Mouse (Mus musculus) C2C12 (cell line): ENCODE measurements around the gene Rhof. TPM values are rescaled to one million over a fixed set of nuclear protein-coding genes. Genes with fewer than 3 reads are reported as not detected.

Source experiments
- H3K27me3 ChIP-seq: one replicate; pipeline ENCODE4 v1.6.1; 2011; ENCODE audit not compliant: control insufficient read depth, insufficient read depth, insufficient read length
- H3K36me3 ChIP-seq: one replicate; pipeline ENCODE4 v1.6.1; 2011; ENCODE audit not compliant: control insufficient read depth, insufficient read depth
- H3K4me3 ChIP-seq: one replicate; pipeline ENCODE4 v1.5.1; 2011; ENCODE audit warnings: mild to moderate bottlenecking, control low read depth; ENCODE audit not compliant: poor library complexity, insufficient read depth, severe bottlenecking
- H3K79me2 ChIP-seq: one replicate; pipeline ENCODE4 v1.6.1; 2011; ENCODE audit not compliant: control insufficient read depth, insufficient read depth
- H3K79me3 ChIP-seq: one replicate; pipeline ENCODE4 v1.6.1; 2011; ENCODE audit warnings: low read depth, control low read depth
- H3ac ChIP-seq: one replicate; pipeline ENCODE3; 2011; ENCODE audit warnings: low read depth; ENCODE audit not compliant: control insufficient read depth, insufficient read length
- CEBPB ChIP-seq: IDR thresholded peaks from one replicate; pipeline ENCODE4 v1.6.1; 2011; ENCODE audit warnings: low read depth, mild to moderate bottlenecking, control low read depth, moderate library complexity
- CTCF ChIP-seq: IDR thresholded peaks from one replicate; pipeline ENCODE4 v1.5.1; 2011; ENCODE audit not compliant: control insufficient read depth, insufficient read depth, insufficient read length
- FOSL1 ChIP-seq: IDR thresholded peaks from one replicate; pipeline ENCODE4 v1.8.0; 2011; ENCODE audit warnings: mild to moderate bottlenecking, low read length; ENCODE audit not compliant: poor library complexity, insufficient read depth, severe bottlenecking
- MAX ChIP-seq: IDR thresholded peaks from one replicate; pipeline ENCODE4 v1.6.1; 2011; ENCODE audit warnings: mild to moderate bottlenecking, control low read depth
- MYOD1 ChIP-seq: IDR thresholded peaks from one replicate; pipeline ENCODE4 v1.6.1; 2011; ENCODE audit warnings: low read depth; ENCODE audit not compliant: control insufficient read depth, insufficient read length
- MYOG ChIP-seq: IDR thresholded peaks from one replicate; pipeline ENCODE4 v1.6.1; 2011; ENCODE audit not compliant: control insufficient read depth, insufficient read length; ENCODE audit errors: extremely low read depth
- USF1 ChIP-seq: IDR thresholded peaks from one replicate; pipeline ENCODE4 v1.6.1; 2011; ENCODE audit warnings: low read depth, mild to moderate bottlenecking, control low read depth, moderate library complexity
- polyA plus RNA-seq: library from polyadenylated mRNA; unstranded; fragments of >200 nt; fragmentation: generic; extraction: Trizol; gene quantifications from one replicate; pipeline ENCODE4 v1.2.1, GENCODE M21; 2012; ENCODE audit warnings: missing spikeins

Gene Rhof
- polyA plus RNA-seq, 1 experiment = 1.9 TPM

DNA sequence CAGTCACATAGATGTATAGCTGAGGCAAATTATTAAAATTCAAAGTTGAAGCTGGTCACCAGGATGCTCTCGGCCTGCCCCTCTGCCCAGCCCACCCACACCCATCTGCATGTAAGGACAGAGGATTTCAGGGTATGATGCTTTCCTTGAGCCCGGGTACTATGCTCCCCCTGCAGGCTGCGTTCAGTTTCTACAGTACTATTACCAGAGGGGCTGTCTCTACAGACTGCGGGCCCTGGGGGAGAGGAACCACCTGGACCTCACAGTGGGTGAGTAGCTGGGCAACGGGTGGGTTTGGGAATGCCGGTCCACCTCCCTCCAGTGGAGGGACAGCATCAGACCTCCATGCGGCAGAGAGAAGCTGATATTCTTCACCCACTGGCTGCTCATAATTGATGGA lies 17.6 kb downstream of the Rhof start:
- no peak for TF ChIP-seq USF1
- no peak for TF ChIP-seq MYOG
- no peak for TF ChIP-seq MYOD1
- no peak for TF ChIP-seq CEBPB
- TF ChIP-seq CTCF = peak; percentile 9
- no peak for TF ChIP-seq MAX
- TF ChIP-seq FOSL1 = no peak

DNA sequence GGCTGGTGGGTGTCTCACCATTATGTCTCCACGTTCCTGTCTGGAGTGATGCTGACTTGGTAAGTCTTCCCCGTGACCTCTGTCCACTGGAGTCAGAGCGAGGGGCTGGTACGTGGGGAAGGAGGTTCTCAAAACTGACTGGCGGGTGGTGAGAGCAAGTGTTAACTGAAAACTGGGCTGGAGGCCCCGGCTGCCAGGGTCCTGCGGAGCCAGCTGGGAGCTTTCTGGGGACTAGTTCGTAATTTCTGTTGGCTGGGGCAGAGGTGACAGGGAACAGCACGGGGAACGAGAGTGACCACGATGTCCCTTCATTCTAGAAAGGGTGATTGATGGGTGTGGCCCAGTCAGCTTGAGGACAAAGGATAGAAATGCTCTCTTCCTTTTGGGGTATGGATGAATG lies 18.4 kb downstream of the Rhof start:
- Histone ChIP-seq H3K79me3 (no peaks in the 10 kb centered on the region), H3K27me3 (no peaks in the 10 kb centered on the region), H3K36me3 (no peaks in the 10 kb centered on the region), H3ac (no peak overlapping the region), H3K4me3 (no peak overlapping the region), H3K79me2 (no peaks in the 10 kb centered on the region)
- TF ChIP-seq CTCF (no peak), MYOD1 (no peak), MYOG (no peak), USF1 (no peak), CEBPB (no peak), FOSL1 (no peak), MAX (no peak)

More for the DNA sequence above, 17.6 kb downstream of the Rhof start:
- no peaks in the 10 kb centered on the region for H3K79me2 ChIP-seq
- no peak overlapping the region for H3K4me3 ChIP-seq
- no peaks in the 10 kb centered on the region for H3K79me3 ChIP-seq
- H3K27me3 ChIP-seq = no peaks in the 10 kb centered on the region
- H3ac ChIP-seq = no peak overlapping the region
- no peaks in the 10 kb centered on the region for H3K36me3 ChIP-seq

DNA sequence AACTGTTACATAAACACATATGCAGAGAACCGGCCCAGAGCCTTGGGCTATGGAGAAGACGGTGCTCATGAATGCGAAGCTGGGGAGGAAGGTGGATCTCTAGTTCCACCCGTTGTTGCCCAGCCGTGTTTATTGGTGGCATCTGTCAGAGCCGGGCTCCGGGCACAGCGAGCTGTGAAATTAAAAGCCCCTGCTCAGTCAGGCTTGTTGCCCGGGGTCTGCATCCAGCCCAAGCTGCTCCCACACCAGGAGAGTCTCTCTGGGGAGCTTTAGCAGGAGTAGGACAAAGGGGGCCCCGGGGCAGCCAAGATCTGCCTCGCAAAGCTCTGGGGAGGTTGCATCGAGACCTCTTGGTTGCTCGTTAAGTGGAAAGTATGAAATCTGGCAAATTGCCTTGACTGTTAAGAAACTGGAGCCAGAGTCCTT lies 22.2 kb downstream of the Rhof start:
- TF ChIP-seq CTCF (no peak), MYOG (no peak), USF1 (no peak)
- H3K79me2 ChIP-seq = no peaks in the 10 kb centered on the region
- no peaks in the 10 kb centered on the region for H3K27me3 ChIP-seq
- H3K36me3 ChIP-seq = no peaks in the 10 kb centered on the region
- no peaks in the 10 kb centered on the region for H3K79me3 ChIP-seq
- no peak overlapping the region for H3ac ChIP-seq
- H3K4me3 ChIP-seq = no peak overlapping the region

DNA sequence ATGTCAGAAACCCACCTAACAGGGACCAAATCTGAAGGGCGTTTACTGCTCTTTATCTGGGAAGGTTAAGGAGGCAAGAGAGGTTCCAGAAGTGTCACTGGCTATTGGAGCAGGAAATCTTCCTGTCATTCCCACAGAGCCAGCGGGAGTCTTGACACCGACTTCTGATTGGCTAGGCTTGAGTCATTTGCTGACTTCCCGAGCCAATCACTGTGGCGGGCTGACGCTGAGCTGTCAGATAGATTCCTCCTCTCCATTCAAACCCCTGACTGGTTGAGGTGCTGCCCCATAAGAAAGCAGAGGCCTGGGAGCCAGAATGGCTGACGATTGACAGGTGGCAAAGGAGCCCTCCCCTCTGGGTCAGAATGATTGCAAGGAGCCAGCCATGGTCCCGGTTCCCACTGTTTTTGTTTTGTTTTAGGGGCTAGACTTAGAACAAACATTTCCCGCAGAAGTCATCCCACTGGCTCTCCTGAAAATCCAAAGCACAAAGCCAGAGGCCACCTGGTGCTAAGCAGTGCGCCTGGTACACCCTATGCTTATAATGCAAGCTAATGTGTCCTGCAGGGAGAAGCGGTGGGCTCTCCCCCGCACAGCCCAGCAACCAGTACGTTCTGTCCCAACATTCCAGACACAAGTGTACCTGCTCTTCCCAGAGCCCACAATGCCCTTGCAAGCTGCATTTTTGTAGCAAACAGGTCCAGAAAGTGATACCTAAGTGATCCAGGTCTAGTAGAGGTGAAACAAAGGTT lies 22.9 kb downstream of the Rhof start:
- H3ac ChIP-seq = no peak overlapping the region
- no peak for TF ChIP-seq CEBPB
- TF ChIP-seq CTCF = no peak
- no peak for TF ChIP-seq MYOG
- no peak for TF ChIP-seq MYOD1
- no peak for TF ChIP-seq FOSL1
- TF ChIP-seq MAX = no peak
- no peak for TF ChIP-seq USF1
- no peaks in the 10 kb centered on the region for H3K27me3 ChIP-seq
- H3K79me2 ChIP-seq = no peaks in the 10 kb centered on the region
- no peak overlapping the region for H3K4me3 ChIP-seq
- H3K79me3 ChIP-seq = no peaks in the 10 kb centered on the region
- no peaks in the 10 kb centered on the region for H3K36me3 ChIP-seq

DNA sequence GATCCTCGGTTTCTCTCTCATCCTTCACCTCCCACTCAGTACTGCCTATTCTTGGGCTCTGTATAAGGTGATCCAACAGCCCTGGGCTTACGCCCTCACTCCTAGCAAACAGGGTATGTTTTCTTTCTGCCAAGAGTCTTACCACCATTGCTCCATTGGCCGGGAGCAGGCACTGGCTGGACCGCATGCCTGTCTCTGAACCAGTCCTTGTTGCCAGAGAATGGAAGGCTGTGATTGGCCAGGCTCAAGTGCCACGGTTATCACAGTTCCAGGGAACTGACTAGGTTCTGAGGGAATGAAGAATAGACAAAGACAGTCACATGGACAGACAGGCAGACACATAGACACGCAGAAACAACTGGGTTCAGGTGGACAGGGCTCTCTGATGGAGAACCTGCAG lies 27.7 kb downstream of the Rhof start:
- no peak overlapping the region for H3ac ChIP-seq
- no peaks in the 10 kb centered on the region for H3K79me3 ChIP-seq
- H3K4me3 ChIP-seq = no peak overlapping the region
- H3K27me3 ChIP-seq = no peaks in the 10 kb centered on the region
- TF ChIP-seq MYOD1 (no peak), USF1 (no peak), FOSL1 (no peak), MYOG (no peak), CTCF (no peak), MAX (no peak), CEBPB (no peak)
- H3K79me2 ChIP-seq = no peaks in the 10 kb centered on the region
- no peaks in the 10 kb centered on the region for H3K36me3 ChIP-seq

DNA sequence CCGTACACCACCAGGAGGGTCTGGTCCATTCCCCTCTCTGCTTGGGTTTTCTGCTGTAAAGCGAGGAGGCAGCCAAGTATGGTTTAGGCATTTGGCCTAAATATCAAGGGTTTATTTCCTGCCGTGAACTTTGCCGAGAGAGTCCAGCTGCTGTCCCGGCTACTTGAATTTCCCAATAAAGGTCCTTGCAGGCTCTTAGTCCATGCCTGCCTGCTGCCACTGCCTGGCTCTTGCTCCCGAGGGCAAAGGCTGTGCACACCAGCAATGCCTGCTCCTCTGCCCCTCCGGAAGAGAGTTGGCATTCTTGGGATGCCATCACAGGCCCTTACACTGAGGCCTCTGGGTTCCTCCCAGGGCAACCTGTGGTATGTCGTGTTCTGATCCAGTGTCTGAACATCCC lies 28.9 kb downstream of the Rhof start:
- H3K36me3 ChIP-seq = no peaks in the 10 kb centered on the region
- TF ChIP-seq CTCF (no peak), MYOG (no peak), CEBPB (no peak), MAX (no peak), USF1 (no peak), FOSL1 (no peak), MYOD1 (no peak)
- no peaks in the 10 kb centered on the region for H3K79me3 ChIP-seq
- no peak overlapping the region for H3ac ChIP-seq
- H3K79me2 ChIP-seq = no peaks in the 10 kb centered on the region
- H3K4me3 ChIP-seq = no peak overlapping the region
- H3K27me3 ChIP-seq = no peaks in the 10 kb centered on the region
